ENCODE assay signal across 22 mouse cellular contexts in the genomic region with DNA sequence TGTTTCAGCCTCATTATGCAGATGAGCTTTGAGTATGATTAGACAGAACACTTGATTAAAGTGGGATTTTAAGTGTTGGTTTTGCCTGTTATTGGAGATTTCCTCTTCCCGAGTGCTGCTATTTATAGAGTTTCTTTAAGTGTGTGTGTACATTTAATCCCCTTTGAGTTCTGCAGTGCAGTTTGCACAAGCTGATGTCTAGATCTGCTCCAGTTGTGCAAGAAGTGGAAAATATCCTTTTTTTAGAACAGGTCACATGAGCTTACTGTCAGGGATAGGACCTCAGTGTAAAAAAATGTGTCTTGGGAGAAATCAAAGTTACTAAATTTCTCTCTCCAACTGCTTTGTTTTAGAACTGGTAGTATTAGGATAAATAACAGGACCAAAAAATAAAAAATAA. TPM values are rescaled to one million over a fixed set of nuclear protein-coding genes. Genes with fewer than 3 reads are reported as not detected.
DNase-seq lines count a peak whose midpoint lies in the region; ATAC-seq and TF ChIP-seq lines count a peak whose summit lies in the region.
"Had no signal": no experiment of that assay in that cellular context is flagged by ENCODE, and none has a peak within 500 bp of the region (broad histone marks: within the 10 kb centered on the region; RNA-seq: fewer than 3 reads in every experiment).

No protein-coding gene starts in this region.

- H3K36me3 ChIP-seq in heart, embryonic 11.5 days (ENCODE audit: control insufficient read depth, insufficient read depth, low read length) = no peaks in the 10 kb centered on the region
- no peaks in the 10 kb centered on the region for H3K36me3 ChIP-seq in hindbrain, embryonic 12.5 days
- H3K36me3 ChIP-seq: forebrain, embryonic 10.5 days; heart, embryonic 10.5 days; hindbrain, embryonic 15.5 days; intestine, embryonic 15.5 days; limb, embryonic 15.5 days; liver, embryonic 15.5 days had no signal

- TF ChIP-seq POLR2A in bone marrow macrophage, adult 2 months (IDR thresholded peaks at IDR 0.05; ENCODE audit: borderline replicate concordance, low read depth, low read length) = no peak

- H3K4me2 ChIP-seq in heart, embryonic 11.5 days = no peak overlapping the region
- no peak overlapping the region for H3K4me2 ChIP-seq in hindbrain, embryonic 12.5 days (replicated peaks)
- H3K4me2 ChIP-seq: hindbrain, embryonic 15.5 days; intestine, embryonic 15.5 days; limb, embryonic 15.5 days; liver, embryonic 15.5 days had no signal

- WGBS in heart, embryonic 11.5 days (ENCODE audit: insufficient replicate concordance) = 39% methylated on average over 1 of the region's 1 CpGs
- WGBS in hindbrain, embryonic 12.5 days = 77% methylated on average over 1 of the region's 1 CpGs

- peak; percentile 53 for DNase-seq in heart, adult 8-10 months (ENCODE audit: low spot score)
- DNase-seq in lung, postnatal 25 days (ENCODE audit: low spot score) = peak; percentile 45
- no peak for DNase-seq in lung, postnatal 10 days
- DNase-seq in layer of hippocampus, postnatal 25 days (ENCODE audit: extremely low spot score in 1 of 2, low spot score in 1 of 2) = no peak
- DNase-seq: adrenal gland, postnatal 14 days; cerebellum, adult 11 months; cerebellum, postnatal 14 days; forebrain, postnatal 0 days; heart, postnatal 36 days; layer of hippocampus, postnatal 36 days; right cerebral cortex, postnatal 4 days had no signal

- no peaks in the 10 kb centered on the region for H3K9me3 ChIP-seq in heart, embryonic 11.5 days (replicated peaks; ENCODE audit: control insufficient read depth, low read length)
- H3K9me3 ChIP-seq in hindbrain, embryonic 12.5 days (replicated peaks) = no peaks in the 10 kb centered on the region
- H3K9me3 ChIP-seq: forebrain, embryonic 10.5 days; heart, embryonic 10.5 days; hindbrain, embryonic 15.5 days; intestine, embryonic 15.5 days; limb, embryonic 15.5 days; liver, embryonic 15.5 days had no signal

- no peak overlapping the region for H3K27ac ChIP-seq in heart, embryonic 11.5 days (ENCODE audit: low read depth, low read length)
- peak overlapping the region; percentile 95 for H3K27ac ChIP-seq in bone marrow macrophage, adult 2 months (ENCODE audit: insufficient read depth, low read depth, low read length)
- no peak overlapping the region for H3K27ac ChIP-seq in hindbrain, embryonic 12.5 days
- H3K27ac ChIP-seq: forebrain, embryonic 10.5 days; heart, embryonic 10.5 days; hindbrain, embryonic 15.5 days; intestine, embryonic 15.5 days; limb, embryonic 15.5 days; liver, embryonic 15.5 days; stomach, postnatal 0 days had no signal

- H3K27me3 ChIP-seq in heart, embryonic 11.5 days (ENCODE audit: control insufficient read depth, insufficient read depth, low read length) = no peaks in the 10 kb centered on the region
- H3K27me3 ChIP-seq in hindbrain, embryonic 12.5 days = no peaks in the 10 kb centered on the region
- H3K27me3 ChIP-seq: hindbrain, embryonic 15.5 days; intestine, embryonic 15.5 days; limb, embryonic 15.5 days; liver, embryonic 15.5 days had no signal

- no peak for ATAC-seq in heart, embryonic 11.5 days (replicated peaks; ENCODE audit: insufficient number of reproducible peaks, low FRiP score, low TSS enrichment)
- no peak for ATAC-seq in hindbrain, embryonic 12.5 days (ENCODE audit: low FRiP score)
- ATAC-seq: activated CD4-positive, CD25-positive, alpha-beta regulatory T cell, adult 4 months; forebrain, postnatal 0 days; intestine, embryonic 15.5 days had no signal

- no peak overlapping the region for H3K9ac ChIP-seq in heart, embryonic 11.5 days (ENCODE audit: low read depth, low read length)
- H3K9ac ChIP-seq in hindbrain, embryonic 12.5 days = no peak overlapping the region
- H3K9ac ChIP-seq: forebrain, postnatal 0 days; hindbrain, embryonic 15.5 days; intestine, embryonic 15.5 days; limb, embryonic 15.5 days; liver, embryonic 15.5 days had no signal

- no peak for TF ChIP-seq CTCF in bone marrow macrophage, adult 2 months (IDR thresholded peaks at IDR 0.05; ENCODE audit: low read depth, low read length)

- peaks cover 12% of the 10 kb centered on the region for H3K4me1 ChIP-seq in heart, embryonic 11.5 days (ENCODE audit: control insufficient read depth, insufficient read depth, low read length)
- H3K4me1 ChIP-seq in bone marrow macrophage, adult 2 months (ENCODE audit: control insufficient read depth, insufficient read depth, low read length) = peaks cover 67% of the 10 kb centered on the region
- H3K4me1 ChIP-seq in hindbrain, embryonic 12.5 days = no peaks in the 10 kb centered on the region
- H3K4me1 ChIP-seq: forebrain, embryonic 10.5 days; hindbrain, embryonic 15.5 days; intestine, embryonic 15.5 days; liver, embryonic 15.5 days had no signal

- no peak overlapping the region for H3K4me3 ChIP-seq in heart, embryonic 11.5 days (ENCODE audit: low read depth, low read length)
- no peak overlapping the region for H3K4me3 ChIP-seq in bone marrow macrophage, adult 2 months (ENCODE audit: insufficient read depth, low read length)
- H3K4me3 ChIP-seq in hindbrain, embryonic 12.5 days = no peak overlapping the region
- H3K4me3 ChIP-seq: forebrain, embryonic 10.5 days; heart, embryonic 10.5 days; hindbrain, embryonic 15.5 days; intestine, embryonic 15.5 days; limb, embryonic 15.5 days; liver, embryonic 15.5 days had no signal

RNA-seq across cellular contexts. Expression of a gene that starts 8.9 kb away (rescaled TPM):
- total RNA-seq in heart, adult 8-10 months (2022) = 10 to 100 TPM; 55.0 to 63.7 (median 55.7) TPM
- 18.9 and 24.4 TPM in 2 replicates for polyA plus RNA-seq in heart, embryonic 11.5 days (2014; fragmentation: Nextera tagmentation; extraction: Ambion mirVana)
- polyA plus RNA-seq in bone marrow macrophage, adult 2 months (2012; ENCODE audit: insufficient read depth, insufficient read length, missing spikeins) = 48.4 and 52.1 TPM in 2 replicates
- total RNA-seq in layer of hippocampus, postnatal 25 days (2021) = 1 to 10 TPM; 6.5 to 6.9 TPM
- polyA plus RNA-seq in hindbrain, embryonic 12.5 days (2016; fragmentation: Nextera tagmentation; extraction: Ambion mirVana) = 1.6 and 2.0 TPM in 2 replicates

Comparison
In these comparisons a context has a peak if more than half of its experiments do, and no peak if none do; other contexts are left out.
1. DNase-seq: peak in heart, adult 8-10 months (single experiment) and lung, postnatal 25 days (single experiment); none in lung, postnatal 10 days (single experiment) and layer of hippocampus, postnatal 25 days (0 of 2).